11 mouse cellular contexts compared by ENCODE assay signal in the genomic region with DNA sequence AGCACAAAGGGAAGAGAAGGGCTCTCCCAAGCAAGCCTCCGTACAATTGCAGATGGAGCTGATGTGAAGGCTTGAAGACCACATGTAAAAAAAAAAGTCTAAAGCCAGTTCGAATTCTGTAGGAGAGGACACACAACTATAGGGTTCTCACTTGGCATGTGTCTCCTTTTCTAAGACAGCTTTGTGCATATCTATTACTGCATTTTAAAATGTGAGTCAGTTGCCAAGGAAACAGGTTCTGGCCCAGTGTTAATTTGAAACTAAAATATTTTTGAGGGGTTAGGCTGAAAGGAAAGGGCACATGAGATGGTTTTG. TPM values are rescaled to one million over a fixed set of nuclear protein-coding genes. Genes with fewer than 3 reads are reported as not detected.
DNase-seq lines count a peak whose midpoint lies in the region; ATAC-seq and TF ChIP-seq lines count a peak whose summit lies in the region.
"Had no signal": no experiment of that assay in that cellular context is flagged by ENCODE, and none has a peak within 500 bp of the region (broad histone marks: within the 10 kb centered on the region; RNA-seq: fewer than 3 reads in every experiment).

No protein-coding gene starts in this region.

- H3K36me3 ChIP-seq in lung, embryonic 16.5 days (ENCODE audit: control insufficient read depth, insufficient read depth, low read length) = no peaks in the 10 kb centered on the region
- H3K36me3 ChIP-seq in hindbrain, embryonic 15.5 days = no peaks in the 10 kb centered on the region
- H3K36me3 ChIP-seq in neural tube, embryonic 14.5 days (ENCODE audit: control insufficient read depth, insufficient read depth, low read length) = no peaks in the 10 kb centered on the region
- H3K36me3 ChIP-seq: liver, embryonic 15.5 days had no signal

- no peaks in the 10 kb centered on the region for H3K27me3 ChIP-seq in lung, embryonic 16.5 days (ENCODE audit: control insufficient read depth, insufficient read depth, low read depth, low read length)
- no peaks in the 10 kb centered on the region for H3K27me3 ChIP-seq in hindbrain, embryonic 15.5 days
- no peaks in the 10 kb centered on the region for H3K27me3 ChIP-seq in neural tube, embryonic 14.5 days (ENCODE audit: control insufficient read depth, insufficient read depth, low read length)

- H3K27ac ChIP-seq in gastrocnemius, adult 2 months = peak overlapping the region; percentile 71
- H3K27ac ChIP-seq in lung, embryonic 16.5 days (ENCODE audit: low read length) = peak overlapping the region; percentile 56
- peak overlapping the region; percentile 91 for H3K27ac ChIP-seq in hindbrain, embryonic 15.5 days (replicated peaks)
- peak overlapping the region; percentile 92 for H3K27ac ChIP-seq in neural tube, embryonic 14.5 days (ENCODE audit: low read depth, low read length)
- H3K27ac ChIP-seq: liver, embryonic 15.5 days had no signal

- no peak for TF ChIP-seq CTCF in gastrocnemius, adult 2 months (IDR thresholded peaks at IDR 0.05)

- intact Hi-C loops in gastrocnemius, adult 2 months (cut with DNase I) = no loop called here
- intact Hi-C loops in gastrocnemius, postnatal 14 days (cut with DNase I; ENCODE audit: low total_unique reads) = no loop called here

- H3K9ac ChIP-seq in lung, embryonic 16.5 days (ENCODE audit: low read length) = no peak overlapping the region
- H3K9ac ChIP-seq in hindbrain, embryonic 15.5 days = peak overlapping the region; percentile 44
- H3K9ac ChIP-seq in neural tube, embryonic 14.5 days (replicated peaks; ENCODE audit: low read depth, low read length) = peak overlapping the region; percentile 60
- H3K9ac ChIP-seq: liver, embryonic 15.5 days had no signal

- peaks cover 42% of the 10 kb centered on the region for H3K4me1 ChIP-seq in lung, embryonic 16.5 days (replicated peaks; ENCODE audit: control insufficient read depth, insufficient read depth, low read length)
- H3K4me1 ChIP-seq in hindbrain, embryonic 15.5 days (replicated peaks) = peaks cover 55% of the 10 kb centered on the region
- peaks cover 29% of the 10 kb centered on the region for H3K4me1 ChIP-seq in neural tube, embryonic 14.5 days (ENCODE audit: control insufficient read depth, insufficient read depth, low read length)

- no peak overlapping the region for H3K4me3 ChIP-seq in gastrocnemius, adult 2 months
- no peak overlapping the region for H3K4me3 ChIP-seq in lung, embryonic 16.5 days (ENCODE audit: low read length)
- H3K4me3 ChIP-seq in hindbrain, embryonic 15.5 days = peak overlapping the region; percentile 44
- peak overlapping the region; percentile 45 for H3K4me3 ChIP-seq in neural tube, embryonic 14.5 days (ENCODE audit: low read depth, low read length)
- H3K4me3 ChIP-seq: liver, embryonic 15.5 days had no signal

- H3K9me3 ChIP-seq in lung, embryonic 16.5 days (ENCODE audit: control insufficient read depth, low read length) = no peaks in the 10 kb centered on the region
- no peaks in the 10 kb centered on the region for H3K9me3 ChIP-seq in hindbrain, embryonic 15.5 days
- H3K9me3 ChIP-seq in neural tube, embryonic 14.5 days (ENCODE audit: control insufficient read depth, low read length) = no peaks in the 10 kb centered on the region
- H3K9me3 ChIP-seq: liver, embryonic 15.5 days had no signal

- no peak for DNase-seq in gastrocnemius, adult 2 months
- no peak for DNase-seq in gastrocnemius, postnatal 14 days
- no peak for DNase-seq in lung, postnatal 25 days (ENCODE audit: low spot score)
- DNase-seq in layer of hippocampus, postnatal 36 days = no peak
- no peak for DNase-seq in gastrocnemius, postnatal 25 days
- DNase-seq: heart, adult 11 months; left cerebral cortex, postnatal 4 days had no signal

- no peak overlapping the region for H3K4me2 ChIP-seq in lung, embryonic 16.5 days (ENCODE audit: low read depth, low read length)
- H3K4me2 ChIP-seq in hindbrain, embryonic 15.5 days = peak overlapping the region; percentile 59
- peak overlapping the region; percentile 63 for H3K4me2 ChIP-seq in neural tube, embryonic 14.5 days (ENCODE audit: low read depth, low read length)
- H3K4me2 ChIP-seq: liver, embryonic 15.5 days had no signal

- WGBS in lung, embryonic 16.5 days = 61% methylated on average over 2 of the region's 2 CpGs
- WGBS in hindbrain, embryonic 15.5 days = 68% methylated on average over 2 of the region's 2 CpGs
- 79% methylated on average over 2 of the region's 2 CpGs for WGBS in neural tube, embryonic 14.5 days

- no peak for ATAC-seq in lung, embryonic 16.5 days (ENCODE audit: low read depth)
- no peak for ATAC-seq in hindbrain, embryonic 15.5 days (ENCODE audit: low FRiP score, low read depth)
- ATAC-seq in neural tube, embryonic 14.5 days (ENCODE audit: low read depth) = no peak

RNA-seq across cellular contexts. Expression of a gene that starts 22.4 kb away (rescaled TPM):
- 10 to 100 TPM; 22.9 to 33.8 TPM for total RNA-seq in gastrocnemius, adult 2 months (2021)
- total RNA-seq in gastrocnemius, postnatal 14 days (2021) = 10 to 100 TPM; 12.9 to 14.6 TPM
- 27.2 and 29.2 TPM in 2 replicates for polyA plus RNA-seq in lung, embryonic 16.5 days (2015; fragmentation: Nextera tagmentation; extraction: Ambion mirVana)
- 41.5 and 46.1 TPM in 2 replicates for polyA plus RNA-seq in hindbrain, embryonic 15.5 days (2015; fragmentation: Nextera tagmentation; extraction: Ambion mirVana)
- polyA plus RNA-seq in neural tube, embryonic 14.5 days (2014; fragmentation: Nextera tagmentation; extraction: Ambion mirVana) = 55.0 and 71.2 TPM in 2 replicates
- 10 to 100 TPM; 56.4 to 63.4 TPM for total RNA-seq in layer of hippocampus, postnatal 36 days (2021)
- 10 to 100 TPM; 19.3 to 19.8 TPM for total RNA-seq in gastrocnemius, postnatal 25 days (2021)

Comparison
In these comparisons a context has a peak if more than half of its experiments do, and no peak if none do; other contexts are left out.
1. H3K4me3 ChIP-seq: peak in hindbrain, embryonic 15.5 days (single experiment) and neural tube, embryonic 14.5 days (single experiment); none in gastrocnemius, adult 2 months (single experiment) and lung, embryonic 16.5 days (single experiment).
2. Peak in every context shown above with its lines, with median percentiles within 50 percentile points of each other: H3K27ac ChIP-seq.